Mouse (Mus musculus) bone marrow, adult 2 months (tissue): Measurements from ENCODE around the gene March1.

Experiments
- CTCF ChIP-seq: fragments of 200-500 bp; IDR thresholded peaks from 2 replicates; pipeline ENCODE4 v1.5.1; 2011; ENCODE audit warnings: low read length, control low read depth; ENCODE audit not compliant: control insufficient read depth, insufficient read depth
- POLR2A ChIP-seq: fragments of 200-500 bp; IDR thresholded peaks from 2 replicates; pipeline ENCODE4 v1.6.1; 2011; ENCODE audit warnings: low read depth, mild to moderate bottlenecking, control low read depth, low read length, borderline replicate concordance; ENCODE audit not compliant: control insufficient read depth

DNA sequence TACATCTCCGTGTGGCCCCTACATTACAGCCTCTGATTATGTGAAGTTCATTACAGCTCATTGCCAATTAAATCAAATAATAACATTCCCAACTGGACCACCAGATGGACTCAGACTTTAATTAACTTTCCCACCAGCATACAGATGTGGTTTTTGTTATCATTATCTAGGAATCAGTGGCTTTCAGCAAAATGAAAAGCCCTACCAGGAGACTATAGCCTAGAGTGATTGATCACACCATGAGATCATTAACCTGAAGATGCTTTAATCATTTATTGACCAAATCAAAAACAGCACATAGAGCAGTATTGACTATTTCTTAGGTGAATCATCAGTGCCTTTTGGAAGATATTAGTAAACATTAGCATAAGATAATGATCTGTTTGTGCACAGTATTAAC is 602.3 kb downstream of the March1 start:
- no peak for TF ChIP-seq POLR2A
- no peak for TF ChIP-seq CTCF
